Comparison of ENCODE assay signal across 13 mouse cellular contexts in genomic region chr15:81920546-81921217, GRCm38 (mm10). TPM values are rescaled to one million over a fixed set of nuclear protein-coding genes. Genes with fewer than 3 reads are reported as not detected.
DNase-seq lines count a peak whose midpoint lies in the region; ATAC-seq lines count a peak whose summit lies in the region.
"Had no signal": no experiment of that assay in that cellular context is flagged by ENCODE, and none has a peak within 500 bp of the region (broad histone marks: within the 10 kb centered on the region; RNA-seq: fewer than 3 reads in every experiment).

No protein-coding gene starts in this region.

- peaks cover 41% of the 10 kb centered on the region for H3K4me1 ChIP-seq in forebrain, embryonic 15.5 days
- peaks cover 19% of the 10 kb centered on the region for H3K4me1 ChIP-seq in forebrain, embryonic 10.5 days
- peaks cover 4% of the 10 kb centered on the region; the same call in 1 of the 2 replicates for H3K4me1 ChIP-seq in limb, embryonic 11.5 days (ENCODE audit: control insufficient read depth, insufficient read depth, low read length)
- peaks cover 19% of the 10 kb centered on the region for H3K4me1 ChIP-seq in limb, embryonic 10.5 days
- H3K4me1 ChIP-seq in midbrain, embryonic 15.5 days = peaks cover 38% of the 10 kb centered on the region

- no peak overlapping the region for H3K4me3 ChIP-seq in forebrain, embryonic 15.5 days
- H3K4me3 ChIP-seq in forebrain, embryonic 10.5 days = no peak overlapping the region
- no peak overlapping the region for H3K4me3 ChIP-seq in limb, embryonic 11.5 days (ENCODE audit: low read depth, low read length)
- H3K4me3 ChIP-seq in limb, embryonic 10.5 days = no peak overlapping the region
- no peak overlapping the region for H3K4me3 ChIP-seq in midbrain, embryonic 15.5 days
- H3K4me3 ChIP-seq: heart, embryonic 13.5 days had no signal

- H3K9ac ChIP-seq in forebrain, embryonic 15.5 days (replicated peaks) = no peak overlapping the region
- 0 out of 2 replicates have a peak overlapping the region, but pooled peaks have one; percentile 17 for H3K9ac ChIP-seq in limb, embryonic 11.5 days (ENCODE audit: low read length)
- H3K9ac ChIP-seq in midbrain, embryonic 15.5 days = no peak overlapping the region
- H3K9ac ChIP-seq: heart, embryonic 13.5 days had no signal

- 70% methylated on average over 10 of the region's 10 CpGs for WGBS in forebrain, embryonic 15.5 days
- WGBS in forebrain, embryonic 10.5 days = 88% methylated on average over 10 of the region's 10 CpGs
- WGBS in limb, embryonic 11.5 days = 87% methylated on average over 10 of the region's 10 CpGs
- WGBS in limb, embryonic 10.5 days = 94% methylated on average over 10 of the region's 10 CpGs
- WGBS in midbrain, embryonic 15.5 days = 82% methylated on average over 10 of the region's 10 CpGs

- ATAC-seq in forebrain, embryonic 15.5 days (replicated peaks) = no peak
- ATAC-seq in limb, embryonic 11.5 days (ENCODE audit: insufficient number of reproducible peaks, low FRiP score, low TSS enrichment, low read depth) = no peak
- ATAC-seq in midbrain, embryonic 15.5 days (replicated peaks) = 0 out of 2 replicates have a peak, but pooled peaks have one; percentile 12
- ATAC-seq: intestine, embryonic 16.5 days had no signal

- no peak overlapping the region for H3K4me2 ChIP-seq in forebrain, embryonic 15.5 days (replicated peaks)
- H3K4me2 ChIP-seq in limb, embryonic 11.5 days (ENCODE audit: low read depth, severe bottlenecking) = no peak overlapping the region
- no peak overlapping the region for H3K4me2 ChIP-seq in midbrain, embryonic 15.5 days
- H3K4me2 ChIP-seq: heart, embryonic 13.5 days had no signal

- H3K9me3 ChIP-seq in forebrain, embryonic 15.5 days = no peaks in the 10 kb centered on the region
- H3K9me3 ChIP-seq in forebrain, embryonic 10.5 days = no peaks in the 10 kb centered on the region
- H3K9me3 ChIP-seq in limb, embryonic 11.5 days (ENCODE audit: control insufficient read depth, low read length) = no peaks in the 10 kb centered on the region
- no peaks in the 10 kb centered on the region for H3K9me3 ChIP-seq in limb, embryonic 10.5 days (replicated peaks)
- no peaks in the 10 kb centered on the region for H3K9me3 ChIP-seq in midbrain, embryonic 15.5 days
- H3K9me3 ChIP-seq: heart, embryonic 13.5 days had no signal

- H3K36me3 ChIP-seq in forebrain, embryonic 15.5 days = peaks cover 18% of the 10 kb centered on the region
- peaks cover 70% of the 10 kb centered on the region for H3K36me3 ChIP-seq in forebrain, embryonic 10.5 days (replicated peaks)
- peaks cover 11% of the 10 kb centered on the region; the same call in 1 of the 2 replicates for H3K36me3 ChIP-seq in limb, embryonic 11.5 days (ENCODE audit: control insufficient read depth, insufficient read depth, low read length)
- peaks cover 70% of the 10 kb centered on the region for H3K36me3 ChIP-seq in limb, embryonic 10.5 days
- H3K36me3 ChIP-seq in midbrain, embryonic 15.5 days (replicated peaks) = peaks cover 8% of the 10 kb centered on the region; the same call in 1 of the 2 replicates

- no peaks in the 10 kb centered on the region for H3K27me3 ChIP-seq in forebrain, embryonic 15.5 days
- H3K27me3 ChIP-seq in forebrain, embryonic 10.5 days (ENCODE audit: poor library complexity, severe bottlenecking) = no peaks in the 10 kb centered on the region
- no peaks in the 10 kb centered on the region for H3K27me3 ChIP-seq in limb, embryonic 11.5 days (ENCODE audit: control insufficient read depth, insufficient read depth, low read length)
- no peaks in the 10 kb centered on the region for H3K27me3 ChIP-seq in limb, embryonic 10.5 days (ENCODE audit: low read depth, poor library complexity, severe bottlenecking)
- H3K27me3 ChIP-seq in midbrain, embryonic 15.5 days (replicated peaks) = no peaks in the 10 kb centered on the region
- H3K27me3 ChIP-seq: heart, embryonic 13.5 days had no signal

- no peak for DNase-seq in forebrain, embryonic 10.5 days (ENCODE audit: extremely low spot score, low spot score)
- no peak for DNase-seq in limb, embryonic 11.5 days (ENCODE audit: low spot score)
- DNase-seq in limb, embryonic 10.5 days (ENCODE audit: low spot score) = no peak
- DNase-seq in cerebellum, adult 9-11 months = peak; percentile 76
- no peak for DNase-seq in adrenal gland, postnatal 25 days
- DNase-seq in c-Kit-positive CD71-positive TER-119-positive erythroid progenitor cells, embryonic 14.5 days (ENCODE audit: low spot score) = no peak
- DNase-seq: lung, adult 18-20 months had no signal

- H3K27ac ChIP-seq in forebrain, embryonic 15.5 days (replicated peaks) = peak overlapping the region; percentile 64
- H3K27ac ChIP-seq in forebrain, embryonic 10.5 days = no peak overlapping the region
- no peak overlapping the region for H3K27ac ChIP-seq in limb, embryonic 11.5 days (replicated peaks; ENCODE audit: low read depth, low read length)
- no peak overlapping the region for H3K27ac ChIP-seq in limb, embryonic 10.5 days
- peak overlapping the region; percentile 58 for H3K27ac ChIP-seq in midbrain, embryonic 15.5 days
- H3K27ac ChIP-seq: heart, embryonic 13.5 days had no signal

RNA-seq across cellular contexts. Expression of gene Polr3h, which starts 5.4 kb away (rescaled TPM):
- 89.8 and 91.2 TPM in 2 replicates for polyA plus RNA-seq in forebrain, embryonic 15.5 days (2015; fragmentation: Nextera tagmentation; extraction: Ambion mirVana)
- 84.0 and 90.8 TPM in 2 replicates for polyA plus RNA-seq in forebrain, embryonic 10.5 days (2016; fragmentation: Nextera tagmentation; extraction: Ambion mirVana)
- 68.2 and 71.3 TPM in 2 replicates for polyA plus RNA-seq in limb, embryonic 11.5 days (2014; fragmentation: Nextera tagmentation; extraction: Ambion mirVana)
- 75.5 and 86.6 TPM in 2 replicates for polyA plus RNA-seq in limb, embryonic 10.5 days (2016; fragmentation: Nextera tagmentation; extraction: Ambion mirVana)
- polyA plus RNA-seq in midbrain, embryonic 15.5 days (2015; fragmentation: Nextera tagmentation; extraction: Ambion mirVana) = 81.5 and 83.1 TPM in 2 replicates
- 21.4 and 28.9 TPM in 2 replicates for total RNA-seq in adrenal gland, postnatal 25 days (2021)

RNA-seq across cellular contexts. Expression of gene Csdc2, which starts 15.9 kb away (rescaled TPM):
- polyA plus RNA-seq in forebrain, embryonic 15.5 days (2015; fragmentation: Nextera tagmentation; extraction: Ambion mirVana) = 130 and 133 TPM in 2 replicates
- polyA plus RNA-seq in forebrain, embryonic 10.5 days (2016; fragmentation: Nextera tagmentation; extraction: Ambion mirVana) = 9.2 and 10.7 TPM in 2 replicates
- polyA plus RNA-seq in limb, embryonic 11.5 days (2014; fragmentation: Nextera tagmentation; extraction: Ambion mirVana) = 4.9 TPM in 2 replicates
- 3.7 and 5.7 TPM in 2 replicates for polyA plus RNA-seq in limb, embryonic 10.5 days (2016; fragmentation: Nextera tagmentation; extraction: Ambion mirVana)
- polyA plus RNA-seq in midbrain, embryonic 15.5 days (2015; fragmentation: Nextera tagmentation; extraction: Ambion mirVana) = 248 and 250 TPM in 2 replicates
- total RNA-seq in adrenal gland, postnatal 25 days (2021) = 9.9 and 20.0 TPM in 2 replicates
- total RNA-seq: megakaryocyte-erythroid progenitor cell, adult 5-6 weeks; MEL had no signal

RNA-seq across cellular contexts. Expression of gene Pmm1, which starts 40.0 kb away (rescaled TPM):
- 82.5 and 84.5 TPM in 2 replicates for polyA plus RNA-seq in forebrain, embryonic 15.5 days (2015; fragmentation: Nextera tagmentation; extraction: Ambion mirVana)
- 37.1 and 39.3 TPM in 2 replicates for polyA plus RNA-seq in forebrain, embryonic 10.5 days (2016; fragmentation: Nextera tagmentation; extraction: Ambion mirVana)
- polyA plus RNA-seq in limb, embryonic 11.5 days (2014; fragmentation: Nextera tagmentation; extraction: Ambion mirVana) = 15.3 and 16.0 TPM in 2 replicates
- polyA plus RNA-seq in limb, embryonic 10.5 days (2016; fragmentation: Nextera tagmentation; extraction: Ambion mirVana) = 18.1 and 21.1 TPM in 2 replicates
- polyA plus RNA-seq in midbrain, embryonic 15.5 days (2015; fragmentation: Nextera tagmentation; extraction: Ambion mirVana) = 84.3 and 89.9 TPM in 2 replicates
- total RNA-seq in adrenal gland, postnatal 25 days (2021) = 70.2 and 103 TPM in 2 replicates

RNA-seq across cellular contexts. Expression of gene Aco2, which starts 48.6 kb away (rescaled TPM):
- 243 and 244 TPM in 2 replicates for polyA plus RNA-seq in forebrain, embryonic 15.5 days (2015; fragmentation: Nextera tagmentation; extraction: Ambion mirVana)
- 147 and 148 TPM in 2 replicates for polyA plus RNA-seq in forebrain, embryonic 10.5 days (2016; fragmentation: Nextera tagmentation; extraction: Ambion mirVana)
- 158 and 162 TPM in 2 replicates for polyA plus RNA-seq in limb, embryonic 11.5 days (2014; fragmentation: Nextera tagmentation; extraction: Ambion mirVana)
- polyA plus RNA-seq in limb, embryonic 10.5 days (2016; fragmentation: Nextera tagmentation; extraction: Ambion mirVana) = 170 and 172 TPM in 2 replicates
- 265 and 271 TPM in 2 replicates for polyA plus RNA-seq in midbrain, embryonic 15.5 days (2015; fragmentation: Nextera tagmentation; extraction: Ambion mirVana)
- 641 and 903 TPM in 2 replicates for total RNA-seq in adrenal gland, postnatal 25 days (2021)

RNA-seq across cellular contexts. Expression of gene Phf5a, which starts 49.0 kb away (rescaled TPM):
- 124 and 128 TPM in 2 replicates for polyA plus RNA-seq in forebrain, embryonic 15.5 days (2015; fragmentation: Nextera tagmentation; extraction: Ambion mirVana)
- 255 and 271 TPM in 2 replicates for polyA plus RNA-seq in forebrain, embryonic 10.5 days (2016; fragmentation: Nextera tagmentation; extraction: Ambion mirVana)
- polyA plus RNA-seq in limb, embryonic 11.5 days (2014; fragmentation: Nextera tagmentation; extraction: Ambion mirVana) = 240 and 243 TPM in 2 replicates
- polyA plus RNA-seq in limb, embryonic 10.5 days (2016; fragmentation: Nextera tagmentation; extraction: Ambion mirVana) = 256 and 300 TPM in 2 replicates
- polyA plus RNA-seq in midbrain, embryonic 15.5 days (2015; fragmentation: Nextera tagmentation; extraction: Ambion mirVana) = 124 and 134 TPM in 2 replicates
- total RNA-seq in adrenal gland, postnatal 25 days (2021) = 53.8 and 58.7 TPM in 2 replicates

Comparison
In these comparisons a context has a peak if more than half of its experiments do, and no peak if none do; other contexts are left out.
1. H3K27ac ChIP-seq: peak in forebrain, embryonic 15.5 days (single experiment) and midbrain, embryonic 15.5 days (single experiment); none in forebrain, embryonic 10.5 days (single experiment), limb, embryonic 11.5 days (single experiment) and limb, embryonic 10.5 days (single experiment).
2. RNA of gene Csdc2, which starts 15.9 kb away (polyA plus RNA-seq): 248 to 250 TPM in midbrain, embryonic 15.5 days and 130 to 133 TPM in forebrain, embryonic 15.5 days; 9.2 to 10.7 TPM in forebrain, embryonic 10.5 days, 3.7 to 5.7 TPM in limb, embryonic 10.5 days and 4.9 TPM in limb, embryonic 11.5 days; every median in the first group is over 10 times any median in the second.